Mouse (Mus musculus) A20 (cell line): ENCODE results near the gene Map3k4.
"Not testable (repeated sequence)": the region's sequence is repeated elsewhere in the genome, so short reads cannot be mapped to it uniquely, and the experiment has no call there.

Source experiments
- DNase-seq: peaks from one replicate; pipeline ENCODE4 v3.0.0-alpha.2; 2011; ENCODE audit warnings: low read depth, low spot score

Gene Map3k4

GRCm38 (mm10) chr17:12224551-12224950 is 94.0 kb downstream of the Map3k4 start:
- not testable (repeated sequence) for DNase-seq

- DNase-seq, result no peak
These were observed 94.5 kb downstream of the Map3k4 start for GRCm38 (mm10) chr17:12224145-12224544.

GRCm38 (mm10) chr17:12223682-12224081 is 94.9 kb downstream of the Map3k4 start:
- no peak for DNase-seq

GRCm38 (mm10) chr17:12221926-12222325 is 96.7 kb downstream of the Map3k4 start:
- no peak for DNase-seq

GRCm38 (mm10) chr17:12216224-12216623 is 102.4 kb downstream of the Map3k4 start:
- no peak for DNase-seq

- DNase-seq, result no peak
These were observed 105.2 kb downstream of the Map3k4 start for GRCm38 (mm10) chr17:12213430-12213829.

GRCm38 (mm10) chr17:12212341-12212740 is 106.3 kb downstream of the Map3k4 start:
- DNase-seq, result no peak

- no peak for DNase-seq
These were observed 106.7 kb downstream of the Map3k4 start for GRCm38 (mm10) chr17:12211890-12212289.

- peak; percentile 82 for DNase-seq
These were observed 108.0 kb downstream of the Map3k4 start for GRCm38 (mm10) chr17:12210544-12211132.

GRCm38 (mm10) chr17:12209481-12209880 is 109.1 kb downstream of the Map3k4 start:
- DNase-seq, result no peak

GRCm38 (mm10) chr17:12207022-12207548 is 111.5 kb downstream of the Map3k4 start:
- no peak for DNase-seq

- DNase-seq, result no peak
These were observed 112.3 kb downstream of the Map3k4 start for GRCm38 (mm10) chr17:12206248-12206647.

GRCm38 (mm10) chr17:12205694-12206075 is 112.9 kb downstream of the Map3k4 start:
- peak; percentile 73 for DNase-seq

GRCm38 (mm10) chr17:12205015-12205693 is 113.4 kb downstream of the Map3k4 start:
- DNase-seq, result peak; percentile 40

- DNase-seq, result no peak
These were observed 113.9 kb downstream of the Map3k4 start for GRCm38 (mm10) chr17:12204689-12205014.

GRCm38 (mm10) chr17:12204246-12204645 is 114.3 kb downstream of the Map3k4 start:
- no peak for DNase-seq

- DNase-seq, result no peak
These were observed 115.1 kb downstream of the Map3k4 start for GRCm38 (mm10) chr17:12203414-12203897.

- DNase-seq, result peak; percentile 18
These were observed 117.5 kb downstream of the Map3k4 start for GRCm38 (mm10) chr17:12201086-12201485.

GRCm38 (mm10) chr17:12199933-12200332 is 118.7 kb downstream of the Map3k4 start:
- no peak for DNase-seq

GRCm38 (mm10) chr17:12195604-12196003 is 123.0 kb downstream of the Map3k4 start:
- DNase-seq, result no peak

- no peak for DNase-seq
These were observed 123.5 kb downstream of the Map3k4 start for GRCm38 (mm10) chr17:12195137-12195536.

GRCm38 (mm10) chr17:12187782-12188181 is 130.8 kb downstream of the Map3k4 start:
- DNase-seq, result no peak

- no peak for DNase-seq
These were observed 132.3 kb downstream of the Map3k4 start for GRCm38 (mm10) chr17:12186341-12186740.
